Mouse (Mus musculus): ENCODE measurements around the gene Olfr490. TPM values are rescaled to one million over a fixed set of nuclear protein-coding genes. Genes with fewer than 3 reads are reported as not detected.

Olfr490 gene
- total RNA-seq (2021), result not detected
- long read RNA-seq, experiment 1, result 0 reads
- long read RNA-seq, experiment 2, result 0 reads

DNA sequence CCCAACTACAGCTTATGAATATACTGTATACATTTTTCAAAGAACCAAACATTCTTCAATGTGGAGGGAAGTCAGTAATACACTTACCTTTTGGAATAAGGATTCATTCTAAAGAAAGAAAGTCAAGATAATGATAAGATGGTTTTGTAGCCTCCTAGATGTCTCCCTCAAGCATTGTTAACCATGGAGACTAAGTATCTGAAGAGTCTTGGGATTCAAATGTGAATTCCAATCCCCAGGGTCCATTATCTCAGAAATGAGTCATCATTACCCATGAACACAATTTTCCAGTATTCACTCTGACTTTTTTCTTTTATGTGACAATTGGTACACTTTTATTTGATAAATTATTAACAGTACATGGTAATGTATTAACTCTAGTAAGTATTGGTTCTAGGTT is at the start of gene Olfr490:
Olfr490 (minus strand) TSS at position 101 of the 400 bp plus-strand sequence.
- no peak for DNase-seq

DNA sequence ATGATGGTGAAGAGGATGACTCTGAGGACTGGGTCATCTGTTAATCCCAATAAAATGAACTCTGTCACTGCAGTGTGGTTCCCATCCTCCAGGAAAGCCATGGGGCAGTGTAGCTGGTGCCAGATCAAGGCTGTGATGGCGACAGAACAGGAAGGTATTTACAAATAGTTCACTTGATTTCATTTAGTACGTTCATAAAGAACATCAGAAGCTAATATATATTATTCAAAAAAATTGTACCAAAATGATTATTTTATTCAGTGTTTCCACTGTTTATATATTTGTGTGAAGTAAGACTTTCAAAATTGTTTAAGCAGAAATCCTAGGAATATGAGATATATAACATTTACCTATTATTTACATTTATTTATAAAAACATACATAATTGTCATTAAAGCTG is 34.8 kb upstream of the Olfr490 start, which contains the start of gene Olfr492:
Olfr492 (minus strand) TSS at position 101 of the 400 bp plus-strand sequence.
- DNase-seq, result no peak

DNA sequence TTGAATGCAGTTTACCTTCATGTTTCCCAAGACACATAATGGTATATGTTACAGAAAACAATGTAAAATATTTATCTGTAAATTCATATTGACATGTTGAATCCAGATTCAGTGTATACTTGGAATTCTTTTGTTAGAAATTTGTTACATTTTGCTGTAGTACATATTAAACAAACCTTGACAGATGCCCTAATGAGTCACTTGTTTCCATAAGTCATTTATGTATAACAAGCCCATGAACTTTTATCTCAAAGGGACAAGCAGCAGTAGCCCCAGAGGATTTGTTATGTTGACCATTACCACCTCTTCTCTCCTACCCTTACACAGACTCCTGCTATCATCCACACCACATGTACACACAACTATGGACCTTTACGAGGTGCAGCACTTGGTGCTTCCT is 24.4 kb upstream of the Olfr490 start, which contains the start of gene Olfr491:
Olfr491 (plus strand) TSS at position 301 of the 400 bp plus-strand sequence.
- no peak for DNase-seq

DNA sequence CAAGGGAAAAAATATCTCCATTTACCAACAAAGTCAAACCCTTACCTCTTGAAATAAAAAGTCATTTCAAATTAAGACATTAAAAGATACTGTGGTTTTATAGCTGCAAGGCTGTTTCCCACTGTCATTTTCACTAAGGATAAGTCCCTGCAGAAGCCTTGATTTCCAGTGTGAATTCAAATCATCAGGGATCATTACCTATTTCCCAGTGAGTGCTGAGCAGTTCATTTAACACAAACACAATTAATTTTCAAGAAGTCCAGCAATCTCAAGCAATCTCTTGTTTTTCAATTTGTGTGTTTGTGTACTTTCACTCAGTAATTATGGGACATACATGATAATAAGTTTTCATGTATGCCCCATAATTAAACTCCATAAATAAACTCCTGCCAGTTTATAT is 30.5 kb downstream of the Olfr490 start, which contains the start of gene Olfr488:
Olfr488 (minus strand) TSS at position 101 of the 400 bp plus-strand sequence.
- DNase-seq, result no peak

Other genes starting within 250 kb of the Olfr490 start
- not detected for gene Olfr479, start 238.2 kb downstream of the Olfr490 start, total RNA-seq (2021)
- not detected for gene Olfr480, start 221.6 kb downstream of the Olfr490 start, total RNA-seq (2021)
- not detected for gene Olfr481, start 209.1 kb downstream of the Olfr490 start, total RNA-seq (2021)
- 1 to 10 TPM; 1.7 TPM for gene Olfr482, start 191.3 kb downstream of the Olfr490 start, total RNA-seq (2021)
- not detected for gene Olfr483, start 188.1 kb downstream of the Olfr490 start, total RNA-seq (2021)
- not detected for gene Olfr484, start 161.5 kb downstream of the Olfr490 start, total RNA-seq (2021)
- not detected for gene Olfr485, start 129.1 kb downstream of the Olfr490 start, total RNA-seq (2021)
- not detected for gene Olfr486, start 116.2 kb downstream of the Olfr490 start, total RNA-seq (2021)
- not detected for gene Olfr487, start 74.3 kb downstream of the Olfr490 start, total RNA-seq (2021)
- gene Olfr488, start 30.6 kb downstream of the Olfr490 start, total RNA-seq (2021), result not detected
- gene Olfr491, start 24.5 kb upstream of the Olfr490 start, total RNA-seq (2021), result not detected
- gene Olfr492, start 34.7 kb upstream of the Olfr490 start, total RNA-seq (2021), result not detected
- not detected for gene Olfr493, start 58.0 kb upstream of the Olfr490 start, total RNA-seq (2021)
- gene Olfr494, start 76.4 kb upstream of the Olfr490 start, total RNA-seq (2021), result not detected
- gene Olfr495, start 104.2 kb upstream of the Olfr490 start, total RNA-seq (2021), result not detected
- gene Olfr497, start 131.5 kb upstream of the Olfr490 start, total RNA-seq (2021), result not detected
- not detected for gene Olfr498, start 176.4 kb upstream of the Olfr490 start, total RNA-seq (2021)
- not detected for gene Olfr502, start 236.1 kb upstream of the Olfr490 start, total RNA-seq (2021)